Comparison of ENCODE assay signal across 12 mouse cellular contexts in genomic region chr11:11546903-11547511, GRCm38 (mm10).
"Had no signal": no experiment of that assay in that cellular context is flagged by ENCODE, and none has a peak within 500 bp of the region (broad histone marks: within the 10 kb centered on the region; RNA-seq: fewer than 3 reads in every experiment).

No protein-coding gene starts in this region.

- H3K4me3 ChIP-seq: kidney, embryonic 15.5 days; limb, embryonic 15.5 days; liver, embryonic 12.5 days; midbrain, embryonic 13.5 days; myocyte; neural tube, embryonic 12.5 days had no signal

- H3K27ac ChIP-seq: kidney, embryonic 15.5 days; limb, embryonic 15.5 days; liver, embryonic 12.5 days; macrophage; midbrain, embryonic 13.5 days; neural tube, embryonic 12.5 days had no signal

- H3K9me3 ChIP-seq: kidney, embryonic 15.5 days; limb, embryonic 15.5 days; liver, embryonic 12.5 days; midbrain, embryonic 13.5 days; neural tube, embryonic 12.5 days had no signal

- H3K27me3 ChIP-seq: kidney, embryonic 15.5 days; limb, embryonic 15.5 days; liver, embryonic 12.5 days; midbrain, embryonic 13.5 days; neural tube, embryonic 12.5 days had no signal

- H3K4me2 ChIP-seq: kidney, embryonic 15.5 days; limb, embryonic 15.5 days; liver, embryonic 12.5 days; lung, embryonic 14.5 days; midbrain, embryonic 13.5 days; neural tube, embryonic 12.5 days had no signal

- H3K9ac ChIP-seq: kidney, embryonic 15.5 days; limb, embryonic 15.5 days; liver, embryonic 12.5 days; lung, embryonic 14.5 days; midbrain, embryonic 13.5 days; neural tube, embryonic 12.5 days had no signal

- ATAC-seq: liver, embryonic 12.5 days; midbrain, embryonic 13.5 days had no signal

- DNase-seq: lung, embryonic 14.5 days; lung, postnatal 14 days; retina, postnatal 1 day; right cerebral cortex, postnatal 4 days; spleen, adult 18-20 months had no signal

- H3K36me3 ChIP-seq: kidney, embryonic 15.5 days; limb, embryonic 15.5 days; liver, embryonic 12.5 days; midbrain, embryonic 13.5 days; neural tube, embryonic 12.5 days had no signal

- H3K4me1 ChIP-seq: kidney, embryonic 15.5 days; limb, embryonic 15.5 days; liver, embryonic 12.5 days; midbrain, embryonic 13.5 days; neural tube, embryonic 12.5 days had no signal
